Mouse (Mus musculus) left cerebral cortex, adult 2 months (tissue): ENCODE data around the gene Cd47. TPM values are rescaled to one million over a fixed set of nuclear protein-coding genes. Genes with fewer than 3 reads are reported as not detected.

Source experiments
- DNase-seq, 2 experiments: peaks; one replicate each; pipeline ENCODE4 v3.0.0; 2021 to 2022; ENCODE audit warnings: low spot score in 2 of 2, mixed read lengths in 1 of 2; ENCODE audit errors: extremely low spot score in 1 of 2
- H3K27ac ChIP-seq: fragments of 200-600 bp; 2 replicates; pipeline ENCODE4 v1.8.1; 2022
- H3K4me3 ChIP-seq: fragments of 200-600 bp; 2 replicates; pipeline ENCODE4 v1.8.1; 2022
- CTCF ChIP-seq: fragments of 200-600 bp; IDR thresholded peaks from 2 replicates; pipeline ENCODE4 v1.8.1; 2022; ENCODE audit warnings: antibody characterized with exemption, mild to moderate bottlenecking, moderate library complexity
- intact Hi-C: fragments of 180-260 bp; cut with DNase I; formaldehyde crosslinking; loops from one replicate; pipeline ENCODE4 v1.15.1; 2025
- total RNA-seq, 2 experiments: library from RNA; stranded (reverse); gene quantifications; 2 replicates each; pipeline ENCODE4 v1.2.3; 2021

Cd47 gene
- total RNA-seq, 2 experiments from 2014 or later = 217 to 235 TPM

DNA sequence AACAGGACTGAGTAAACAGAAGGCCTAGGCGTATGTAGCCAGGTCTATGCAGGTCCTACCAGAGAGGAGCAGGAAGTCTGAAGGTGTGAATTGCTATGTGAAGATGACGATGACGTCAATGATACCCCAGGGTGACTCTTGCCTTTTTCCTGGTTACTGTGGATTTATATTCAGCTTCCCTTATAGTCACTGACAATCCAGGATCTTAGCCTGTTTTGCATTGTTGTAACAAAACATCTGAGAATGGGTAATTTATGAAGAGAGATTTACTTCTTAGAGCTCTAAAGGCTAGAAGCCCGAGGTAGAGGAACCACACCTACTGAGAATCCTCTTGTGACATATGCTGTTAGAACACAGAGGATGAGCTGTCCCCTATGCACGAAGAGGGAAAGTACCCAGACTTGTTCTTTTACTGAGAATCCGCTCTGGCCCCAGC, 135.7 kb downstream of the Cd47 start:
- TF ChIP-seq CTCF = no peak
- Histone ChIP-seq H3K27ac (no peak overlapping the region), H3K4me3 (no peak overlapping the region)
- intact Hi-C loops = no loop called here
- no peak for DNase-seq

DNA sequence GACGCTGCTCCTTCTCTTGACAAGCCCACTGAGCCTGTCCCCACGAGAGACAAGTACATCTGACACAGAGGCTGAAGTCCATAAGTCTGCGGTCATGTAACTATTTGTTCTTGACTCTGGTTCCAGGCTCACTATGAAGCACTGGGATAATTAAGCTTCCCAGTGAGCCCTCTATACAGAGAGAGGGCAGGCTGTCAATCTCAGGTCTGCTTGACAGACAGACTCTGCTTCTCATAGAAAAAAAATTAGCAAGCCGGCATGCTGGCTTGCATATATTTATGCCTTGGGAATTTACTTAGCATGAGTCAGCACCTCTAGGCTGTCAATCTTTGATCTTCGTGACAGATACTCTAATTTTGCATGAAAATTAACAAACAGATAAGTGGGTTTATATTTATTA, 136.5 kb downstream of the Cd47 start:
- TF ChIP-seq CTCF = no peak
- H3K27ac ChIP-seq = no peak overlapping the region

DNA sequence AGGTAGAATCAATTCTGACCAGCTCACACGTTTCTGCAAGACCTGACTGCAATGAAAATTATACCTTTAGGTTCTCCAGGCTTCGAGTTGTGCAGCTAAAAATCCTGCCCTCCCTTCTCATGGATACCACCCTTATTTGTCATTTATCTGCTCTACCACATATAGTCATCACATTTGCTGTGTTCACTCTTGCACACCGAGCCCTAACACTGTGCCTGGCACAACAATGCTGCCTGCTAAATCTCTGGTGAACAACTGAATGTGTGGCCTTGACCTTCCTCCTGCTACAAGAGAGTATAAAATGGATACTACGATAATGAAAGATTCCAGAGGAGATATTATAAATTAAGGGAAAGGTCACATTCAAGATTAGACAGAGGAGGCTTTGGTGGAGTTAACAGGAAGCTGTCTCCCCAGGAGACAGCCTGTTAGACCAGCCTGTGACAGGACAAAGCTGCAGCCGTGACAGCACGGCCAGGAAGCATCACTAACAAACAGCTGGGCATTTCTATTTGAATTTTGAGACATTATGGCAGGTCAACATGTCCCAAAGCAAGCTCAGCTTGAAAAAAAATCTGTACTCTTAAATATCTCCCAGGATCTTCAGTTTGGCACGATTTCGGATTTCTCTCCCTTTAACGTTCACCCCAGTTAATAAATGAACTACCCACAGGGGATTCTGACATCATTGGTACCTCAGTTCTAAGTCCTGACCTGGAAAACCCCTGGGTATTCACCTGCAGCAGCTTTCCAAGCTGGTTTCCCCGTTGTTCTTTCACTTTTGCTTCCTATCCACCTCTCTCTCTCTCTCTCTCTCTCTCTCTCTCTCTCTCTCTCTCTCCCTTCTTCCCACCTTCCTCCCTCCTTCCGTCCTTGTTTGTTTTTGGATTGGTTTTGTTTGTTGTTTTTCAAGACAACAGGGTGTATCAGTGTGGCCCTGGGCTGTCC, 137.2 kb downstream of the Cd47 start:
- intact Hi-C loops = no loop called here
- no peak for DNase-seq
- TF ChIP-seq CTCF = no peak
- Histone ChIP-seq H3K27ac (no peak overlapping the region), H3K4me3 (no peak overlapping the region)

More for the DNA sequence above, 136.5 kb downstream of the Cd47 start:
- DNase-seq = no peak
- intact Hi-C loops = no loop called here
- no peak overlapping the region for H3K4me3 ChIP-seq

DNA sequence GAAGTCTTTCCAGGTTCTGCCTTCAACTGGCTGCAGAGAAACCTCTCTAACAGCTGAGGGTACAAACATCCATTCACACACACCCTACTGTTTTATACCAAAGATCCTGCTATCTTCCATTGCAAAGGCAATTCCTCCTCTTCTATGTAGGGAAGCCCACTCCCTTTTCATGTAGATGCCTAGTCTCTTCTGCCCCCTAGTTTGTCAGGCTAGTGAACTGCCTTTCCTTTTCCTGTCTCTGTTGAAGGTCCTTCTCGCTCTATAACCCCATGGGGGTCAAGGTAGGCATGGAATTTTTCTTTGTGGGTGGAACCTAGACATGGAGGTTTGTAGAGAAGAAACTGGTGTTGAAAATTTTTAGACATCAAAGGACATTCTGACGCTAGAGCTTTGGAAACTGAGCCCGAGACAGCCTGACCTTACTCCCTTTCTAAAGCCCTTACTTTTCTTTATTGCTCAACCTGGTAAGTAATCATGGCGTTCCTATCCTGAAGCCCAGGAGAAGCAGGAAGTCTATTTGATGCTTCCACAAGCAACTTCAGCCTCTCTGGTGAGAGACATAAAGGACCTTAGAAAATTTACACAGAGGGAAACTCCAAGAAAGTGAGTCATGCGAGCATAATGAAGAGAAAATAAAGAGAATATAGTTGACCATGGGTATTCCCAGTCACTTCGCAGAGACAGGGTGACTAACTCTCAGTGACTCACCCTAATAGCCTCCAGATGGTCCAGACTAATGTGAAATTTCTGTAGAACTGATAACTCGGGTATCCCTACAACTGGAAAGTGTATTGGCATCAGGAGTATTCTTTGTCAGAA, 138.4 kb downstream of the Cd47 start:
- intact Hi-C loops = no loop called here
- Histone ChIP-seq H3K4me3 (no peak overlapping the region), H3K27ac (no peak overlapping the region)
- no peak for DNase-seq
- no peak for TF ChIP-seq CTCF

DNA sequence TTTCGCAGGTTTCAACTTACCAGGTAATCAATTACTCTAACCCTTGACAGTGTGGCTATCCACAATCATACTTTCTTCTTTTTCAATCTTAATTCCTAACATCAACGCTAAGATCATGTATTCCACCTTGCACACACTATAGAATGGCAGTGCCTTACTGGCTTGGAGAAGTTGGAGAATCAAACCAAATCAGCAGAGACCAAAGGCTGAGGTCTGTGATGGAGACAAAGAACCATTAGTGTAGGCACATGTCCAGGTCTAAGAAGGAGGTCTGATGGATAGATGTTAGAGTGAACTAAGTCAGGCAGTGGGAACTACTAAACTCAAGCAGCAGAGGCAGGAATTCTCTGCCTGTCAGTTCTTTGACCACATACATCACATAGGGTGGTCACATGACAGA, 139.0 kb downstream of the Cd47 start:
- DNase-seq = no peak
- H3K4me3 ChIP-seq = no peak overlapping the region
- TF ChIP-seq CTCF = no peak
- no peak overlapping the region for H3K27ac ChIP-seq
- intact Hi-C loops = no loop called here

DNA sequence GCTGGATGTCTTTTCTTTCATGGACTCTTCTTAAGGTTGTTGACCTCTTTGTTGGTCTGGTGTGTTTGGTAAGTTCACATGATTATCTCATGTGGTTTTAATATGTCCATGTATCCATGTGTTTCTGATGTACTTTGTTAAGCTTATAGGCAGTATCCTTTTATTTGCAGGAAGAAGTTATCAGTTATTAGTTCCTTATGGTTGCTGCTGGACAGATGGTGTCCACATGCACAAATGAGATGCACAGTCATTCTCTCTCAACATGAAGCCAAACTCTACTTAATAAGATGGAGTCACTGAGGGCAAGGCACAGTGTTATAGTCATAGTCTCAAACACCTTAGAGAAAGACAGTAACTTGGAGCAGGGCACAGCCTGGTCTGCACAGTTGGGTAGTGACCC, 140.1 kb downstream of the Cd47 start:
- TF ChIP-seq CTCF = no peak
- no peak for DNase-seq
- intact Hi-C loops = no loop called here
- Histone ChIP-seq H3K4me3 (no peak overlapping the region), H3K27ac (no peak overlapping the region)

DNA sequence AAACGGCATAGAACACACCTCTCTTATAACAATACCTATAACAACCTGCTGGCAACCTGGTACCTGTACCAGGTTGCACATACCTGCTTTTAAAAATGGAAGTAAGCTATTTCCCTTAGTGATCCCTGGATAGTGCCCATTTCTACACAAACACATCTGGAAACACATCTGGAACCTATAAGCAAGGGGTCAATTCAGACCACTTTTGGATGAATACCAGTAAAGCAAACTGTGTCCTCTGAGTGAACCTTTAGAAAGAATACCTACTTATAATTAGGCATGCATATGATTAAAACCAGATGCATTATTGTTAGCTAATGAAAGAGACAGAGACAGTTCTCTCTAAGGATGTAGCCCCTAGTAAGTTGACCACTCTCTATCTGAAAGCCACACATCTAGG, 140.7 kb downstream of the Cd47 start:
- H3K27ac ChIP-seq = no peak overlapping the region
- intact Hi-C loops = no loop called here
- no peak overlapping the region for H3K4me3 ChIP-seq
- TF ChIP-seq CTCF = no peak
- DNase-seq = no peak

DNA sequence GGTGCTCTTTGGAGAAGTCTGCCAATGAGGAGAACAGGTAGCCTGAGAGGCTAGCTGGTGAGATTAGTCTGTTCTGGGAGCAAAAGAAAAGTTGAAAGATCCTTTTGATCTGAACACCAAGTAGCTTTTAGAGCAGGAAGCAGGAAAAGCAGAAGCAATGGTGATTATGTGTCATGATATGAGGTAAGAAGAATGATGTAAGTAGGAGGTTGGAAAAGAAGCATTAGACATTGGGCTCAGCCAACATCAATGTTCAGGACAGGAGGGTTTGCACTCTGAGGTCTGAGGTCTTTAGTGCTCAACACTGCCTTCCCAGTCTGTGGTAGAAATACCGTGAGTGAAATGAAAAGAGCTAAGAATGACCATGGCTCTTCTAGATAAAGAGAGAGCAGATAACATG, 143.4 kb downstream of the Cd47 start:
- Histone ChIP-seq H3K27ac (no peak overlapping the region), H3K4me3 (no peak overlapping the region)
- intact Hi-C loops = no loop called here
- DNase-seq = no peak
- no peak for TF ChIP-seq CTCF

DNA sequence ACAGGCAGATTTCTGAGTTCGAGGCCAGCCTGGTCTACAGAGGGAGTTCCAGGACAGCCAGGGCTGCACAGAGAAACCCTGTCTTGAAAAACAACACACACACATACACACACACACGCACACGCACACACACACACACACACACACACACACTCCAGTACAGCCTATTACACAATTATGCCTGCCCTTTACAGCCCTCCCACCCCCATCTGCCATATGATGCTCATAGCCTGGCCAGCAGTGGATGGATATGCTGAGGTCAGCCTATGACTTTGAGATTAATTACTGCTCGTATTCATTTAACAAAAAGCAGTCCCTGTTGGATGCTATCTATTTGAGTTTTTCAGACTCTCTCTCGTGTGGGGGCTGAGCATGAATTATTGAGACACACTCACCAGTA, 144.8 kb downstream of the Cd47 start:
- TF ChIP-seq CTCF = no peak
- intact Hi-C loops = no loop called here
- no peak for DNase-seq

DNA sequence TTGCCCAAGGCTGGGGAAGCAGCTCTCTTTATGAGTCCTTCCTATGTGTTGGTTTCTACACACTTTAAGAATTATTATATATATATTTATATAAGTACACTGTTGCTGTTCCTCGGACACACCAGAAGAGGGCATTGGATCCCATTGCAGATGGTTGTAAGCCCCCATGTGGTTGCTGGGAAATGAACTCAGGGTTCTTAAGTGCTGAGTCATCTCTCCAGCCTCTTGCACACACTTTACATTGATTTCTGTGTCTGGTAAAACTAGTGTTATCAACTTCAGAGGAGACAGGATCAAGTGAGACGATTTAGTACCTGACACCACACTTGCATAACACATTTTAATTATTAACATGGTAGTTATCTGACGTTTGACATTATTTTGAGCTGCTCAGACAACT, 146.7 kb downstream of the Cd47 start:
- Histone ChIP-seq H3K4me3 (no peak overlapping the region), H3K27ac (no peak overlapping the region)
- intact Hi-C loops = no loop called here
- no peak for DNase-seq
- TF ChIP-seq CTCF = no peak; the same call in none of the 2 replicates

More for the DNA sequence above, 144.8 kb downstream of the Cd47 start:
- H3K27ac ChIP-seq = no peak overlapping the region
- H3K4me3 ChIP-seq = no peak overlapping the region

DNA sequence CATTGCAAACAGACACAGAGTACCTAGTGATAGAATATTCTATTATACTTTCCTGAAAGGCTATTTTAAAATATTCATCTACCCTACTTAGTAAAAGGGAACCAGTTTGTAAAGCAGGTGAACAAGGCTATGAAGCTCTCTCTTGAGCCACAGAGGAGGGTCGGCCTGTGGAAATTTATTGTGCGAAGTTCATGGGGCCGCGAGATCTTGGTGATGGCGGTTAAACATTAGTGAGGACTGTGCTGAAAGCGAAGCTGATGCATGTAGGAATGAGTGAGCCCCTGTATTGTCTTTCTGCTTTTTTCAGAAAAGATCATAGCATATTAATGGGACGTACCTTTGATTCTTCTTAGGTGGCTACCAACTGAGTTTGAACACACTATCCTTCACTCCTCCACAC, 147.3 kb downstream of the Cd47 start:
- TF ChIP-seq CTCF = no peak
- no peak for DNase-seq
- intact Hi-C loops = no loop called here
- H3K4me3 ChIP-seq = no peak overlapping the region
- no peak overlapping the region for H3K27ac ChIP-seq

DNA sequence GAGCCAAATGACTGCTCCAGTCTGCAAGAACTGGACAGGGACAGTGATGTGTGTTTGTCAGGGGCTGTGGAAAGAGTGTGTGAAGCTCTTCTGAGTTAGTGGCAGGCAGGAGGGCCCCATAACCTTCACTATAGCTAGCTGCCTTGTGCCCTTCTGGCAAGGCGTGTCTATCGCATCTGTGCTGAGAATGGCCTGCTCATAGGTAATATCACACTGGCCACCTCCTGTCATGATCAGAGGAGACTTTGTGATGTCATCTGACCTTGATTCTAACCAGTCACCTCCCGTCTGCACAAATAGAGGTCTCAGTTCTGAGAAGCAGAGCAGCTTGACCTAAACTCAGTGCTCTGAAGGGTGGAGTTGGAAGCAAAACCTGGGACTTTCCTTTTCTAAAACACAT, 148.0 kb downstream of the Cd47 start:
- Histone ChIP-seq H3K4me3 (no peak overlapping the region), H3K27ac (no peak overlapping the region)
- TF ChIP-seq CTCF = no peak
- no peak for DNase-seq
- intact Hi-C loops = no loop called here
